Mouse (Mus musculus) forebrain, embryonic 11.5 days (tissue): ENCODE results near the gene Mest. TPM values are rescaled to one million over a fixed set of nuclear protein-coding genes. Genes with fewer than 3 reads are reported as not detected.

Experiments used
- ATAC-seq: fragments of 200-750 bp; cut with Nextera tagmentation; replicated peaks from 2 replicates; pipeline ENCODE4 v1.8.0; 2017; ENCODE audit warnings: moderate TSS enrichment; ENCODE audit not compliant: low FRiP score
- DNase-seq: peaks from one replicate; pipeline ENCODE4 v3.0.0-alpha.2; 2017; ENCODE audit warnings: low spot score
- H3K27ac ChIP-seq: fragments of 300-500 bp; sonication (generic); 2 replicates; pipeline ENCODE4 v1.5.1; 2014; ENCODE audit warnings: low read depth, low read length
- H3K27me3 ChIP-seq: fragments of 300-500 bp; sonication (generic); 2 replicates; pipeline ENCODE4 v1.6.1; 2014; ENCODE audit warnings: mild to moderate bottlenecking, low read length, mixed read lengths; ENCODE audit not compliant: control insufficient read depth, insufficient read depth
- H3K36me3 ChIP-seq: fragments of 300-500 bp; sonication (generic); 2 replicates; pipeline ENCODE4 v1.6.1; 2014; ENCODE audit warnings: mild to moderate bottlenecking, low read length, moderate library complexity, mixed read lengths; ENCODE audit not compliant: control insufficient read depth, insufficient read depth
- H3K4me1 ChIP-seq: fragments of 300-500 bp; sonication (generic); replicated peaks from 2 replicates; pipeline ENCODE4 v1.6.1; 2014; ENCODE audit warnings: low read length, mixed read lengths; ENCODE audit not compliant: control insufficient read depth, insufficient read depth
- H3K4me2 ChIP-seq: fragments of 300-500 bp; sonication (generic); 2 replicates; pipeline ENCODE4 v1.6.1; 2014; ENCODE audit warnings: low read depth, mild to moderate bottlenecking, low read length, moderate library complexity, mixed read lengths; ENCODE audit not compliant: severe bottlenecking
- H3K4me3 ChIP-seq: fragments of 300-500 bp; sonication (generic); 2 replicates; pipeline ENCODE4 v1.5.1; 2014; ENCODE audit warnings: low read depth, low read length
- H3K9ac ChIP-seq: fragments of 300-500 bp; sonication (generic); 2 replicates; pipeline ENCODE4 v1.6.1; 2014; ENCODE audit warnings: low read length
- H3K9me3 ChIP-seq: fragments of 300-500 bp; sonication (generic); 2 replicates; pipeline ENCODE4 v1.6.1; 2016; ENCODE audit warnings: low read length, mixed read lengths; ENCODE audit not compliant: control insufficient read depth
- WGBS: fragments of 180-500 bp; shearing (Covaris S2); extraction: QIAGEN DNeasy Blood & Tissue Kit; methylation state at CpG from one replicate; pipeline ENCODE4 v1.1.7; 2014; 5-methylcytosine and 5-hydroxymethylcytosine counted together
- polyA plus RNA-seq: library from polyadenylated mRNA; unstranded; fragments of >200 nt; fragmentation: Nextera tagmentation; extraction: Ambion mirVana; gene quantifications from 2 replicates; pipeline ENCODE4 v1.2.1, GENCODE M21; 2014

Gene Mest
- polyA plus RNA-seq, 1 experiment from 2014 or later: 1,661 TPM

DNA sequence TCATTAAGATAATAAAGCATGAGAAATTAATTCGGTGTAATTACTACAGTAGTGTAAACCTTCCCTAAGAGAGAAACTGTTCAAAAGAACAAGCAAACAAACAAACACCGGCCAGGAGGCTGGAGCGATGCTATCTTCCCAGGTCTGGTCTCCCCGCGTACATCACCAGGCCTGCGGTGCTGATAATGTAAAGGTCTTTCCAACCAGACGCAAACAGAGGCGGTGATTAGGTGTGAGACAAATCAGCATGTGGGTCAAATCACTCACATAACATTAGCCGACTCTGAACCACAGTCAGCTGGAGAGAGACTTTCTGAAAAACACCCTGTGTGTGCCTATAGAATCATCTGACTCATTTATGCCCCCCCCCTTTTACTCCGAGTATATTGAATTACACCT, 12.0 kb upstream of the Mest start:
- H3K36me3 ChIP-seq: no peaks in the 10 kb centered on the region
- H3K4me2 ChIP-seq: no peak overlapping the region
- H3K9ac ChIP-seq: no peak overlapping the region
- ATAC-seq: no peak
- no peak for DNase-seq
- 76% methylated on average over 10 of the region's 10 CpGs for WGBS
- H3K9me3 ChIP-seq: no peaks in the 10 kb centered on the region
- H3K4me3 ChIP-seq: no peak overlapping the region
- H3K27me3 ChIP-seq: no peaks in the 10 kb centered on the region
- H3K27ac ChIP-seq: no peak overlapping the region
- peaks cover 4% of the 10 kb centered on the region for H3K4me1 ChIP-seq

- Histone ChIP-seq H3K9ac (no peak overlapping the region), H3K9me3 (no peaks in the 10 kb centered on the region), H3K36me3 (no peaks in the 10 kb centered on the region), H3K27ac (no peak overlapping the region), H3K4me2 (no peak overlapping the region), H3K4me3 (no peak overlapping the region), H3K4me1 (peaks cover 2% of the 10 kb centered on the region), H3K27me3 (no peaks in the 10 kb centered on the region)
- DNase-seq (no peak), ATAC-seq (no peak)
- WGBS: 74% methylated on average over 7 of the region's 7 CpGs
Measured at GRCm38 (mm10) chr6:30712484-30712883, 10.9 kb upstream of the Mest start.

DNA sequence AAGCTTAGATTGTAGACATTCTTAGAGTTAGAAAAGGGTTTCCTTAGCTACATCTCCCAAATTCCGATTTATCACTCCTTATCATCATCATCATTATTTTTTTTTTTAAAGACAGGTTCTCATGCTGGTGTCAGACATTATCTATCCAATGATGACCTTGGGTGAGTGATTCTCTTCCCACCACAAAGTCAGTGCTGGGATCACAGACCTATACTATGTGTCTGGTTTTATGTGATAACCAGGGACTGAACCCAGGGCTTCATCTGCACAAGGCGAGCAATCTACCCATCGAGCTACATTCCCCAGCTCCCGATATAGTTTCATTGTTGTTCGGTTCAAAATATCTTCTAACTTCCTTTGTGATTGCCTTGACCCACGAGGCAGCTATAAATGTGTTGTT, 9.9 kb upstream of the Mest start:
- no peak overlapping the region for H3K4me3 ChIP-seq
- H3K27me3 ChIP-seq: no peaks in the 10 kb centered on the region
- no peak overlapping the region for H3K27ac ChIP-seq
- H3K4me2 ChIP-seq: no peak overlapping the region
- no peaks in the 10 kb centered on the region for H3K9me3 ChIP-seq
- 95% methylated on average over 6 of the region's 6 CpGs for WGBS
- no peaks in the 10 kb centered on the region for H3K36me3 ChIP-seq
- no peak overlapping the region for H3K9ac ChIP-seq
- H3K4me1 ChIP-seq: peaks cover 2% of the 10 kb centered on the region; the same call in 1 of the 2 replicates
- ATAC-seq (no peak), DNase-seq (no peak)

- ATAC-seq (no peak), DNase-seq (no peak)
- Histone ChIP-seq H3K9me3 (no peaks in the 10 kb centered on the region), H3K27ac (no peak overlapping the region), H3K27me3 (no peaks in the 10 kb centered on the region), H3K4me1 (peaks cover 2% of the 10 kb centered on the region; the same call in 1 of the 2 replicates), H3K4me3 (no peak overlapping the region), H3K9ac (no peak overlapping the region), H3K4me2 (no peak overlapping the region), H3K36me3 (no peaks in the 10 kb centered on the region)
- WGBS: 95% methylated on average over 11 of the region's 11 CpGs
Measured at GRCm38 (mm10) chr6:30713896-30714295, 9.5 kb upstream of the Mest start.

DNA sequence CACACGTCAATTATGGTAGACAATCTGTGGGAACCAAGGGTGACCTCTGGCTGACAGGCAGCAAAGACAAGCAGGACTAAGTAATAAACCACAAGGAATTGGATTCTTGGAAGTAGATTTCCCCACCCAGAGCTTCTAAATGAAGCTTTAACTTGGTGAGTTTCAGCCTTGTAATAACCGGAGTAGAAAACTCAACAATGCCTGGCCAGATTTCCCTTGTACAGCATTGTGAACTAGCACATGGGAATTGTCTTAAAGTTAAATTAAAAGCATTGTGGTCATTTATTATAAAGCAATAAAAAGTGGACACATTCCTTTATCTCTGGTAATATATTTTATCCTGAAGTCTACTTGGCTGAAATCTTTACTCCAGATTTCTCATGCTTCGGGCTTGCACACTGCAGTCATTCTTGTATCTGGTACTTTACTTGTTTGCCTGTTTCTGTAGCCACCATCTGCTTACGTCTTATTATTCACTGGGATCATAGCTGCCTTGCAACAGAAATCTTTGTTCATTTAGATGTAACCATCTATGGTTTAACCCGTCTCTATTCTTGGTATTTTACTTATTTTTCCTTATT, 8.4 kb upstream of the Mest start:
- no peak for ATAC-seq
- no peak overlapping the region for H3K4me3 ChIP-seq
- H3K4me1 ChIP-seq: no peaks in the 10 kb centered on the region
- no peaks in the 10 kb centered on the region for H3K36me3 ChIP-seq
- no peak for DNase-seq
- H3K27ac ChIP-seq: no peak overlapping the region
- H3K4me2 ChIP-seq: no peak overlapping the region
- H3K9me3 ChIP-seq: no peaks in the 10 kb centered on the region
- H3K27me3 ChIP-seq: no peaks in the 10 kb centered on the region
- H3K9ac ChIP-seq: no peak overlapping the region
- WGBS: 85% methylated on average over 5 of the region's 5 CpGs

DNA sequence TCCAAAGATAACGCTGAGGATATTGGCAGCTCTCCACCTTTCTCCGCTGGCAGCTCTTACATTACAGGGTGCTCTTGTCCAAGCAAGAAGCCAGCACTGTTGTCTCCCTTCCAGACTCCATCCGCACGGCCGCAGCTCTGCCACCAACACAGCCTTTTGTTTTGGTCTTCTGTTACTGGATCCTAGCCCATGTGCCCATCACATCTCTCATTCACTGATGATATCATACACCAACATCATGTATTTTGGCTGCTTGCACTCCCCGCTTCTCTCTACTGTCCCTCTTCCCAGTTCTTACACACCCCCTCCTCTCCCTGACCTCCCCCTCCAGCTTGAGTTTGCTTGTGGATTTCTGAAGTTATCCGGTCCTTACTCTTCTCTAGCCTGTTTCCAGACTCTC, 6.6 kb upstream of the Mest start:
- Histone ChIP-seq H3K4me1 (no peaks in the 10 kb centered on the region; the same call in 1 of the 2 replicates), H3K9me3 (no peaks in the 10 kb centered on the region), H3K36me3 (no peaks in the 10 kb centered on the region), H3K27ac (no peak overlapping the region), H3K27me3 (no peaks in the 10 kb centered on the region), H3K4me3 (no peak overlapping the region), H3K9ac (no peak overlapping the region), H3K4me2 (no peak overlapping the region)
- WGBS: 90% methylated on average over 7 of the region's 7 CpGs
- ATAC-seq (no peak), DNase-seq (no peak)

DNA sequence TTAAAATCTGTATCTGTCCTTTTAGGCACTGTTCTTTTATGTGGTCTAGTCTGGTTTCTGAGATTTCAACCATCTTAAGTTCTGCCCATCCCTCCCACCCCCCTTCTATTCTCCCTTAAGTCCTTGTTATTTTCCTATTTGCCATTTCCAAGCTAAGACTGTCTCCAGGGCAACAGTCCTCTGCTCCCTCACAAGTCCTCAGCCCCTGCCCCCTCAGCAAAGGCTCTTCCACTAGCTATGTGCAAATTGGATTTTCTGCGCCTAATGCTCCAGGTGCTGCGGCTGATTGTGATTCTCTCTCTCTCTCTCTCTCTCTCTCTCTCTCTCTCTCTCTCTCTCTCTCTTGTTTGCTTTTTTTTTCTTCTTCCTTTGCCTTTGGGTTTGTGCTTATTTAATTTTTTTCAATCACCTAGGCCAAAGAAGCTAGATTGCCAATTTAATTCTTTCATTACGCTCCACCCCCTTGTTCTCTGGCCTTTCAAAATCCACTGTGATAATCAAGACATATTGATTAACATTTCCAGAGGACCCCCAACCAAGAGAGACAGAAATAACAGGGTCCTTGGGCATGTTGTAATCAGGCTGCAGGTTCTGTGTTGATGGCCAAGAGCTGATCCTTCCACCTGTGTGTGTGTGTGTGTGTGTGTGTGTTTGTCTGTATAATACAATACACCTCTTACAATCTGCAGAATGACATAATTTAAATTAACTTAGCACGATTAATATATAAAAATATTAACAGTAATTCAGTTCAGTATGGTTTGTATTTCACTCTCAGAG, 772 bp upstream of the Mest start:
- H3K36me3 ChIP-seq: no peaks in the 10 kb centered on the region
- H3K9ac ChIP-seq: no peak overlapping the region
- no peak overlapping the region for H3K4me3 ChIP-seq
- H3K4me1 ChIP-seq: peaks cover 7% of the 10 kb centered on the region; the same call in 1 of the 2 replicates
- no peak overlapping the region for H3K4me2 ChIP-seq
- H3K9me3 ChIP-seq: no peaks in the 10 kb centered on the region
- ATAC-seq: peak; percentile 33; the same call in 1 of the 2 replicates
- H3K27ac ChIP-seq: peak overlapping the region; percentile 70; the same call in 1 of the 2 replicates
- WGBS: 39% methylated on average over 4 of the region's 4 CpGs
- no peaks in the 10 kb centered on the region for H3K27me3 ChIP-seq
- no peak for DNase-seq

DNA sequence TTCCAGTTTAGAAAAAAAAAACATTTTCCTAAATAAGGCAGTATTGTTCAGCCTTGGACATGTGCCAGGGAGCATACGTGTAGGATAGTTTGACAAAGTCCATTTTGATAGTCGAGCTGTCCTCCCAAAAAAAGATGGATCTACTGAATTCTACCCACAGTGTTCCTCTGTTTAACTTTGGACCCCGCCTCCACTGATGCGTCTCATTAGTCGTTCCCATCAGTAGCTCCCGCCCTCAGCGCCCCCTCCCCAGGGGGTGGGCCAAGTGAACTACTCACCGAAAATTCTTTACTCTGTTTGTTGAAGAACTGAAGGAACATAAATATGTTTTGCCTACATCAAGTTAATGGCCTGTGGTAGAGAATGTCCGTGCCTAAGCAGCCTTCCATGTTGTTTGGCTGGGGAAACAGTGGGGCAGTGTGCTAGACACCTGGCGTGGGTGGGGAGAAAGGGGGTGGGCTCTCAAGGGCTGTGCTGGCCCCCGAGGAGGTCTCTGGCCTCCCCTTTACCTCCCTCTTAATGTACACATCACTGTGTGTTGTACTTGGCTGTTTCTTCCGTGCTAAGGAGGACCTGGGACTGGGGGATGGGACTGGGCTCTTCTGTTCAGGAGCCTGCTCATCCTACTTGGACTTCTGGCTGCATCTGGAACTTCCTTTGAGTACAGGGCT, 7.1 kb downstream of the Mest start:
- Histone ChIP-seq H3K27ac (no peak overlapping the region), H3K9me3 (no peaks in the 10 kb centered on the region), H3K4me3 (no peak overlapping the region), H3K4me2 (no peak overlapping the region), H3K9ac (no peak overlapping the region), H3K4me1 (peaks cover 5% of the 10 kb centered on the region; the same call in 1 of the 2 replicates), H3K27me3 (no peaks in the 10 kb centered on the region), H3K36me3 (no peaks in the 10 kb centered on the region)
- WGBS: 64% methylated on average over 12 of the region's 12 CpGs
- no peak for ATAC-seq
- DNase-seq: no peak
